Mouse (Mus musculus): Measurements from ENCODE around the gene Wnk1. TPM values are rescaled to one million over a fixed set of nuclear protein-coding genes. Genes with fewer than 3 reads are reported as not detected.
"Not testable (repeated sequence)": the region's sequence is repeated elsewhere in the genome, so short reads cannot be mapped to it uniquely, and the experiment has no call there.

Gene Wnk1
- total RNA-seq (2014; fragmentation: Nextera tagmentation) (245 and 250 TPM in 2 replicates), total RNA-seq (2017) (163 and 168 TPM in 2 replicates)

GRCm38 (mm10) chr6:120038366-120039255 is at the start of gene Wnk1:
Gene Wnk1, minus strand, starts transcription at chr6:120038672.
- ATAC-seq (replicated peaks; ENCODE audit: poor library complexity, severe bottlenecking) = peak; percentile 74

- not testable (repeated sequence) for ATAC-seq (replicated peaks; ENCODE audit: poor library complexity, severe bottlenecking)
Observed at GRCm38 (mm10) chr6:120087041-120087440, 48.6 kb upstream of the Wnk1 start.

GRCm38 (mm10) chr6:120085832-120086231 is 47.4 kb upstream of the Wnk1 start:
- no peak for ATAC-seq (replicated peaks; ENCODE audit: poor library complexity, severe bottlenecking)

- ATAC-seq (replicated peaks; ENCODE audit: poor library complexity, severe bottlenecking) = no peak
Observed at GRCm38 (mm10) chr6:120084983-120085382, 46.5 kb upstream of the Wnk1 start.

GRCm38 (mm10) chr6:120083442-120083841 is 45.0 kb upstream of the Wnk1 start:
- ATAC-seq (replicated peaks; ENCODE audit: poor library complexity, severe bottlenecking) = peak; percentile 41

- ATAC-seq (replicated peaks; ENCODE audit: poor library complexity, severe bottlenecking) = peak; percentile 88
Observed at GRCm38 (mm10) chr6:120082951-120083411, 44.5 kb upstream of the Wnk1 start.

GRCm38 (mm10) chr6:120082251-120082950 is 43.9 kb upstream of the Wnk1 start:
- no peak for ATAC-seq (replicated peaks; ENCODE audit: poor library complexity, severe bottlenecking)

GRCm38 (mm10) chr6:120081516-120081915 is 43.0 kb upstream of the Wnk1 start:
- 0 out of 2 replicates have a peak, but pooled peaks have one; percentile 5 for ATAC-seq (replicated peaks; ENCODE audit: poor library complexity, severe bottlenecking)

GRCm38 (mm10) chr6:120079547-120079946 is 41.1 kb upstream of the Wnk1 start:
- no peak for ATAC-seq (replicated peaks; ENCODE audit: poor library complexity, severe bottlenecking)

- peak; percentile 53 for ATAC-seq (replicated peaks; ENCODE audit: poor library complexity, severe bottlenecking)
Observed at GRCm38 (mm10) chr6:120076619-120077450, 38.4 kb upstream of the Wnk1 start.

- ATAC-seq (replicated peaks; ENCODE audit: poor library complexity, severe bottlenecking) = no peak
Observed at GRCm38 (mm10) chr6:120072630-120073029, 34.2 kb upstream of the Wnk1 start.

GRCm38 (mm10) chr6:120069546-120069945 is 31.1 kb upstream of the Wnk1 start:
- no peak for ATAC-seq (replicated peaks; ENCODE audit: poor library complexity, severe bottlenecking)

- no peak for ATAC-seq (replicated peaks; ENCODE audit: poor library complexity, severe bottlenecking)
Observed at GRCm38 (mm10) chr6:120065552-120066177, 27.2 kb upstream of the Wnk1 start.

GRCm38 (mm10) chr6:120064627-120065026 is 26.2 kb upstream of the Wnk1 start:
- no peak for ATAC-seq (replicated peaks; ENCODE audit: poor library complexity, severe bottlenecking)

GRCm38 (mm10) chr6:120062934-120063333 is 24.5 kb upstream of the Wnk1 start:
- no peak for ATAC-seq (replicated peaks; ENCODE audit: poor library complexity, severe bottlenecking)

- ATAC-seq (replicated peaks; ENCODE audit: poor library complexity, severe bottlenecking) = peak; percentile 70
Observed at GRCm38 (mm10) chr6:120055666-120056540, 17.4 kb upstream of the Wnk1 start.

GRCm38 (mm10) chr6:120054412-120054811 is 15.9 kb upstream of the Wnk1 start:
- ATAC-seq (replicated peaks; ENCODE audit: poor library complexity, severe bottlenecking) = no peak

- peak; percentile 38; the same call in 1 of the 2 replicates for ATAC-seq (replicated peaks; ENCODE audit: poor library complexity, severe bottlenecking)
Observed at GRCm38 (mm10) chr6:120047705-120048292, 9.3 kb upstream of the Wnk1 start.
